Mouse (Mus musculus): ENCODE results near the gene Nisch.

Nisch gene

DNA sequence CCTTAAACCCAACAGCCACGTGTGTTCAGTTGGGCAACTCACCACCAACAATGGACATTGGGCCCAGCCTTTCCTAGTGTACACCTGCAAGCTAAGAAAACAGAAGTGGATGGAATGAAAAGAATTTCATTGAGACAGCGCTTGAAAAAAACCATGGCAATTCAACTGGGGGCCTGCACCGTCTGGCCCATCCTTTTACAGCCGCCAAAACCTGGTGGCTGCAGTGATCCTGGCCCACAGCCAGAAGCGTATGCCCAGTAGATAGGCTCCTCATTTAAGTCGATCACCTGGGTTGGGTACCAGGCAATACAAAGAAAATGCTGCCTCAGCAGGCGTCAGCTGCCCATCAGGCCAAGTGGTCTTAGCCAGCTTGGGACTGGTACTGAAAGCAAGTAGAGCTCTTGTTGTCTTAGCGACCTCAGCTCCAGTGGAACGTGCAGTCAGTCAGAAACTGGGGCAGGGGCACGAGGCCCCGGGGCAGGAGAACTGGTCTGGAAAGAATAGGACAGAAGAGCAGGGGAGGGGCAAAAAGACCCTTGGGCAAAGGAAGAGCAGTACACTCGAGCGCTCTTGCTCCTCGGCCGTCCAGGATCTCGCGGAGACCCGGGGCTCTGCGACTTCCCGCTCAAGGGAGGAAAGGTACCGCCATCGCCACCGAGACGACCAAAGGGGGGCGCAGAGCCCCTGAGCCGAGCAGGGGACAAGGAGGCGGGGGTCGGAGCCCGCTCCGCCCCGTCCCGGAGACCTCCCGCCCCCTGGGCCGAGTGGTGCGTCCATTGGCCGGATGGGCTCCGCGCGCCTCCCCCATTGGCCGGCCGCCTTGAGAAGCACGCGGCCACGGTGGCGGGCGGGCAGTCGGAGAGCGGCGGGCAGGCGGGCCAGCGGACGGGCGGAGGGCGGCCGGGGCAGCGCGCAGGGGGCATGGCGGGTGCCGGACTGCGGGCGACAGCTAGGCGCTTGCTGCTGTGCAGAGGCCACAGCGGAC is 86.2 kb downstream of the Nisch start, which contains the start of gene Nt5dc2:
TSS of gene Nt5dc2 (plus strand) at position 818 of the 985 bp plus-strand sequence.
- DNase-seq (ENCODE audit: low read depth, low spot score): no peak

DNA sequence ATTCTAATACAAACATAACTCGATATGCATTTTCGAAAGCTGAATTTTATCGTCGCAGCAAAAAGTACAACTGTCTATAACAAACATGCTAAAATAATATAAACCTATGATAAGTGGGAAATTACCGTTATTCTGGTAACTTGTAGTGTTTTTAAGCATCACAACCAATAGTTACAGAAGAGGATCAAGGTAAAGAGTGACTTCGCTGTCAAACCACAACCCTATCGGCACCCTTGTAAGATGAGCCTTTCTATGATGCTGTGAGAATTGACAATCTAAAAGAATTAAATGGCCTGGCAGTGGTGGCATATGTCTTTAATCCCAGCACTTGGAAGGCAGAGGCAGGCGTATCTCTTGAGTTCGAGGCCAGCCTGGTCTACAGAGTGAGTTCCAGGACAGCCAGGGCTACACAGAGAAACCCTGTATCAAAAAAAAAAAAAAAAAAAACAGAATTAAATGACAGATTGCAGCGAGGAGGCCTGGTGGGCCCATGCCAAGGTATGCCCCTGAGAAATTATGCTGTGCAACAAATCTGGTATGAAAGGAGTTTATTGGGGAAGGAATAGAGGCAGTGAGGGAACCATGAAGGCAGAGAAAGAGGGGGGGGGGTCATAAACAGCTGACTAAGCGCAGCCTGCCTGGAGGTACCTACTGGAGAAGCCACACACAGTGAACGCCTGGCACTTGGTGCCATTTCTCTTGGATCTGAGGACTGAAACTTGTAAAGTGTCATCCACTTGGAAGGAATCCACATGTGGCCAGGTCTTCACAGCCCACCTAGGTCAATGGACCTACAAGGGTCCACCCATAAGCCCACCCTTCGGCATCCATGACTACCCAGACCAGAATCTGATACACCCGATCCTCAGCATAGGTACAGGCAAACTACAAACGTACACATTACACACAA is 87.2 kb downstream of the Nisch start:
- DNase-seq (ENCODE audit: low read depth, low spot score): no peak

DNA sequence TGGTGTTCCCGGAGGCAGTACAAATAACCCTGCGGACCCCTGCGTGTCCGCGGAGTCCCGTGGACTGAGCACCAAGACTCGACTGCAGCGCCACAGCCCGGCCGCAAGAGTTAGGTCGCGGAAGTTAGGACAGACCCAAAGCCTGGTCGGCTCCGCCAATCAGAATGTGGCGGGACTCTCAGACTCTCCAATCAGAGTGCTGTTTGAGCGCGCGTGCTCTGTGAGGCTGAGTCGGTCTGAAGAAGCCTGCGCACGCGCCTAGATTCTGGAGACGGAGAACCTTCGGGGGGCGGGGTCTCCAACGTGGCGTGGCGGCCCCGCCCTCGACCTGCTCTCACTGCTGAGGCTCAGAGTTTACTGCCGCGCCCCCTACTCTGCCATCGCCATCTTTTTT is 87.9 kb downstream of the Nisch start, which contains the start of gene Smim4:
TSS of gene Smim4 (minus strand) at position 131 of the 394 bp plus-strand sequence.
- peak; percentile 98 for DNase-seq (ENCODE audit: low read depth, low spot score)

DNA sequence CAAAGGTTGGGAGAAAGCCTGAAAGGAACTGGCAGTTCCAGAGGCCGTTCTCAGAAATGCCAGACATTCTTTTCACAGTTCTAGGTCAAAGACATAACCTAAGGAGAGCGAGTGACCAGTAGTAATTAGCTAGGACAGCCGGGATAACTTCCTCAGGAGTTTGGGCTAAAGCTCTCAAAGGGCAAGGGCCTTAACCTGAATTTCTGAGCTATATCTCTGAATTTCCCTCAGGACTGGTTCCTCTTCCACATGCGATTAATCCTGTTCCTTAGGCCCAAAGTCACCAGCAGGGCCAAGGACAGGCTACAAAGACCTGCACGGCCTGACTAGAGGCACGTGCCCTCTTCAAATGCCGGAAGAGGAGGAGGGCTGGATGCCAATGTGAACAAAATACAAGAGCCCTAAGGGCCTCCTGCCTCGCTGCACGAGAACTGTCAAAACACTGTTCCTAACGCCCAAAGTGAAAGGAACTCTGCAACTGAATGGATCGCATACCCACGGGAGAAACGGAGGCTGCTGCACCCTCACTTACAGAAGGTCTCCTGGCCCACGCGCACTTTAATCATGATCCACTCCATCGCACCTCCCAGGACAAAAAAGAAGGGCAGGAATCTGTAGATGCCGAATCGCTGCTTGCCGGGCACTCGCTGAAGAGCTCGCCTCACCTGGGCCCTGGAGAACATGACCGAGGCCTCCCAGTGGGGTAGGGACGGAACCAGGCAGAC is 88.5 kb downstream of the Nisch start:
- DNase-seq (ENCODE audit: low read depth, low spot score): peak; percentile 16

DNA sequence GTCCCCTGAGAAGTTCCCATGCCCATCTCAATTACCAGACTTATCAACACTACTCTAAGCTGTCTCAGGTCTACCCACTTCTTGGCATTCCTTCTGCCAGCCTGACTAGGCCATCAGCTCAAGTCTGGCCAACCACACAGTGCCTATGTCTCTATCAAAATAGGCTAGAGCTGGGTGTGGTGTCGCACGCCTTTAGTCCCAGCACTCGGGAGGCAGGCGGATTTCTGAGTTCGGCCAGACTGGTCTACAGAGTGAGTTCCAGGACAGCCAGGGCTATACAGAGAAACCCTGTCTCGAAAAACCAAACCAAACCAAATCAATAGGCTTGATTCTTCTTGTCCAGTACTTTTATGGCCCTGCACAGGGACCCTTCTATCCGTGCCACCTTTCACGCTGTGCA is 89.9 kb downstream of the Nisch start:
- DNase-seq (ENCODE audit: low read depth, low spot score): no peak

DNA sequence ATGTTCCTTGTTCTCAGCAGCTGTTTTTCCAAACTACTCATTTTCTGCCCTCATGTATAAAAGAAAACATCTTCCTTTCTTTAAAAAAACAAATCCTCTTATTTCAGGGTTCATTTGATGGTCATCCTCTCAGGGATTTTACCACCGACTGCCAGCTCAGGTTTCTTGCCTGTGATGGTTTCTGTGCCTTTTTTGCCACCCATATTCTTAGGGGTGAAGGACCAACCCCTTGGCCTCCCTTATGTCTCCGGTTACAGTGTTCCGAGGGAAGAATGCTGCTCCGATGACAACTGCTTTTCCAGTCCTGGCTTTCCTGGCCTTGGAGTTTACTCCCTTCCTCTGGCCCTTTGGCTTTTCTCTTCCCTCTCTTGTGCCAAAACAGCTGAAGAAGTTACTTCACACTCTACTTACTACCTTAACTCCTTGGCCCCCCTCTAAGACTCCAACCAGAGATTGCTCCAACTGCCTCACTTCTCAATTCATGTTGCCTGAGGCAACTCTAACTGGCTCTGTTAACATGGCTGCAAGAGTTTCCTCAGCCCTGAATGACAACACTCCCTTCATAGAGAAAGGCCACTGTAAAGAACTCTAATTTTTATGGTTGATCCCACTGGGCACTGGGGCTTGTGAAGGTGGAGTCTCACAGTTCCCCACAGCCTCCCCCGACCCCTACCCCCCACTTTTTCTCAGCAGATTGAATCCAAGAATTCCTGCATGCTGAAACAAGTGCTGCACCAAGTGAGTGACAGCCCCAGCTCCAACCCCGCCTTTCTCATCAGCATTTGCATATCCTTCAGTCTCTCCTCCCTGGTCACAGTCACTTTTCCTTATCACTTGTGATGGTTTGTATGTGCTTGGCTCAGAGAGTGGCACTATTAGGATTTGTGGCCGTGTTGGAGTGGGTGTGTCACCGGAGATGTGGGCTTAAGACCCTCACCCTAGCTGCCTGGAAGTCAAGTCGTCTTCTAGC is 91.4 kb downstream of the Nisch start:
- DNase-seq (ENCODE audit: low read depth, low spot score): no peak
